Mouse (Mus musculus) myocyte (in vitro differentiated cells): ENCODE measurements around the gene Mcl1.

ENCODE experiments used
- CEBPB ChIP-seq: IDR thresholded peaks from 2 replicates; pipeline ENCODE4 v1.6.1; 2011; ENCODE audit warnings: mild to moderate bottlenecking, moderate library complexity; ENCODE audit not compliant: poor library complexity, insufficient read depth, severe bottlenecking
- E2F4 ChIP-seq: IDR thresholded peaks from one replicate; pipeline ENCODE4 v1.6.1; 2011; ENCODE audit warnings: mild to moderate bottlenecking, control low read depth, moderate library complexity; ENCODE audit not compliant: insufficient read depth
- MAX ChIP-seq: IDR thresholded peaks from one replicate; pipeline ENCODE4 v1.6.1; 2011; ENCODE audit warnings: low read depth, mild to moderate bottlenecking, control low read depth
- MYOG ChIP-seq, 3 experiments: IDR thresholded peaks; one replicate each; pipeline ENCODE4 v1.6.1; 2011; ENCODE audit warnings: control low read depth in 2 of 3, low read depth in 2 of 3, mild to moderate bottlenecking in 2 of 3; ENCODE audit not compliant: insufficient read length in 2 of 3, control insufficient read depth in 1 of 3, insufficient read depth in 1 of 3
- POLR2A ChIP-seq: IDR thresholded peaks from one replicate; pipeline ENCODE4 v1.6.1; 2011; ENCODE audit warnings: low read depth, mild to moderate bottlenecking, control low read depth, moderate library complexity; ENCODE audit not compliant: insufficient read length
- POLR2AphosphoS2 ChIP-seq: IDR thresholded peaks from one replicate; pipeline ENCODE4 v1.6.1; 2011; ENCODE audit warnings: low read depth, control low read depth; ENCODE audit not compliant: insufficient read length
- TCF12 ChIP-seq: IDR thresholded peaks from one replicate; pipeline ENCODE4 v1.6.1; 2011; ENCODE audit warnings: mild to moderate bottlenecking, control low read depth; ENCODE audit not compliant: poor library complexity, insufficient read depth, severe bottlenecking
- TCF3 ChIP-seq: IDR thresholded peaks from one replicate; pipeline ENCODE4 v1.6.1; 2011; ENCODE audit warnings: low read depth, control low read depth; ENCODE audit not compliant: insufficient read length
- USF1 ChIP-seq: IDR thresholded peaks from one replicate; pipeline ENCODE4 v1.6.1; 2011; ENCODE audit warnings: low read depth, mild to moderate bottlenecking, control low read depth, moderate library complexity

DNA sequence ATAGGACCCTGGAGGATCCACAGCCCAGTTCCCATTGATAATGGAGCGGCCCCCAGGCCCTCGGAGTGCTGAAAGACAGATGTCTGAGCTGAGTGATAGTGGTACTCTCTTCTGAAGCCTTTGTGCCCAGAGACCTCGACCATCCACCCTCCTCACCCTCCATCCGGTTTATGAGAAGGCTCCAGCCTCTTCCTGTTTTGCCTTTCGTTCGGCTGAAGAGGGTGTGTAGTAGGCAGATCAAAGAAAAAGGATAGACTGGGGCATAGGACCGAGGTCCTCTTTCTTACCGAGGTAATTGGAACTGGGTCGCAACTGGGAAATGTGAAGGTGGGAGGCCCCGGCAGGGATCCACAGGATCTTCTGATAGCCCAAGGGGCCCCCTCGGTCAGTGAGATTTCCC is 22.8 kb downstream of the Mcl1 start:
- TF ChIP-seq POLR2AphosphoS2 (no peak), E2F4 (no peak), POLR2A (no peak), TCF12 (no peak), USF1 (no peak), CEBPB (no peak), MYOG (IDR thresholded peaks at IDR 0.05; ENCODE audit: control insufficient read depth in 1 of 3, insufficient read depth in 1 of 3, insufficient read length in 2 of 3, low read depth in 2 of 3) (no peak), TCF3 (no peak), MAX (no peak)
